Mouse (Mus musculus): ENCODE measurements around the gene Dtx3. TPM values are rescaled to one million over a fixed set of nuclear protein-coding genes. Genes with fewer than 3 reads are reported as not detected.

The Dtx3 gene
- total RNA-seq, 2 experiments from 2014 or later = 26.3 to 28.6 TPM

- intact Hi-C loops (cut with DNase I) = no loop called here
- DNase-seq (ENCODE audit: low spot score) = no peak
These were observed 7.5 kb downstream of the Dtx3 start for GRCm38 (mm10) chr10:127188079-127188453.

GRCm38 (mm10) chr10:127187371-127188078, 8.0 kb downstream of the Dtx3 start:
- intact Hi-C loops (cut with DNase I) = no loop called here
- DNase-seq (ENCODE audit: low spot score) = no peak

- intact Hi-C loops (cut with DNase I) = no loop called here
- DNase-seq (ENCODE audit: low spot score) = no peak
These were observed 9.1 kb downstream of the Dtx3 start for GRCm38 (mm10) chr10:127186451-127186850.

DNA sequence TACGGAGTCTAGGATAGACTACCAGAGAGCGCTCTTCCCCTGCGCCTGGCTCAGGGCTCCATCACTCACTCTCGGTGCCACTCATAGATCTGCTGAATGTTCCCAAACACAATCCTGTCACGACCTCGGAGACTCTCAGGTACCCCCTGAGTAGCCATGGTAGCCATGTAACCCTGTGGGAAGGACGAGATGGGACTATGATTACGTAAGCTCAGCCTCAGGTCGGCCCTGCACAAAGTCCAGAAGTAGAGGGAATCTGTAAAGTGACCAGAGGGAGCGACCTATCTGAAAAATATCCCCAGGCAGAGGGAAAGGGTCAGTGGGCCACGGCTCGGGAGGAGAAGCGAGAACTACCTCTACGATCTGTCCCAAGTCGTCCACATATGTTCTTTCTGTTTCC, 10.0 kb downstream of the Dtx3 start:
- no peak for DNase-seq (ENCODE audit: low spot score)
- intact Hi-C loops (cut with DNase I) = no loop called here

- no peak for DNase-seq (ENCODE audit: low spot score)
- intact Hi-C loops (cut with DNase I) = no loop called here
These were observed 10.4 kb downstream of the Dtx3 start for GRCm38 (mm10) chr10:127185101-127185500.

DNA sequence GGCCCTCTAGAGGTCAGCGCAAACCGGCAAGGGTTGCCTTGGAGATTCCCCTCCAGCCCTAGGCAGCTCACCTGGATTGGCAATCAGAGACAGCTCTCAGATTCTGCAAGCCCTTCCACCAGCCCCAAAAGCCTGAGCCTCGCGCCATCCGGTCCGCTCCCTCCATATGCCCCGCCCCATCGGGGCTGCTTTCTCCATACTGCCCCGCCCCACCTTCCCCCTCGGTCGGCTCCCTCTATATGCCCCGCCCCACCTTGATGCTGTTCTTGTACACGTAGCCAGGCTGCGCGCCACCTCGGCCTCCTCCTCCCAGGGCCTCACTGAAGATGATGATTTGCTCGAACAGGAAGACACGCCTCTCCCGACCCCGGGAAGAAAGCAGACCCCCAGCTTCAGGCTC, 11.8 kb downstream of the Dtx3 start:
- no peak for DNase-seq (ENCODE audit: low spot score)
- intact Hi-C loops (cut with DNase I) = no loop called here

DNA sequence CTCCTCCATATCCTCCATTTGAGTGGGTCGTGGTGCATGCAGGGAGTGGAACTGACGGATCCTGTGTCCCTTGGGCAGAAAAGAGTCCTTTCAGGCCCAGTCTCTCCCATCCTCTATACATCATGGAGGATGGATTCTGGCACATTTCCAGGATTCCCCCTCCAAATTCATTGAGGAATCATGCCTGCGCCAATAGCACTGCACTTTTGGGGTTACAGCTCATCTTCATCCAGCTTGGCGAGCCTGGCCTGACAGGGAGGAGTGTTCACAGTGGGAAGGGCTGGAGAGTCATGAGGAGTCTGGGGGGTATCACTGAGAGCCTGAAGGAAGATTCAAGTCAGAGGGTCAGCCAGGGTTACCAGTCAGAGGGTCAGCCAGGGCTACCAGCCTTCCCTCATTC, 12.9 kb downstream of the Dtx3 start:
- intact Hi-C loops (cut with DNase I) = no loop called here
- no peak for DNase-seq (ENCODE audit: low spot score)

GRCm38 (mm10) chr10:127181566-127181965, 14.0 kb downstream of the Dtx3 start:
- intact Hi-C loops (cut with DNase I) = loop anchor here (2.0 kb wide), 1 partner anchor 29 kb away; the partner anchor contains the start of gene Pip4k2c
- no peak for DNase-seq (ENCODE audit: low spot score)

DNA sequence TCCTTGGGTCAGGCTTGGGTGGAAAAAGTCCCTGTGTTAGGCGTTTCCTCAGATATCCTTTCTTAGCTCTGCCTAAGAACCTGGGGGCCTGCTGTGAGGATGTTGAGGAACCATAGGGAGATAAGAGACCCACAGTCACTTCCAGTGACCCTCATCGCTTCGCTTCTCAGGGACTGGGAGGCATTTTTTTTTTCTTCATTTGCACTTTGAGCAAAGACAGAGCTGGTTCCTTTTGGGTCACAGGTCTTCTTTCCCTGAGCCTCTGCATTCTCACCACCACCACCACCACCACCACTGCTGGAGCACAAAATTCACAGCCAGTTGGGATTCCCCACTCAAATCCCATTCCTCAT, 14.9 kb downstream of the Dtx3 start:
- no peak for DNase-seq (ENCODE audit: low spot score)
- intact Hi-C loops (cut with DNase I) = loop anchor here (2.0 kb wide), 1 partner anchor 30 kb away; the partner anchor contains the start of gene Pip4k2c

- intact Hi-C loops (cut with DNase I) = loop anchor here (2.0 kb wide), 1 partner anchor 31 kb away; the partner anchor contains the start of gene Pip4k2c
- DNase-seq (ENCODE audit: low spot score) = no peak
These were observed 15.4 kb downstream of the Dtx3 start, which contains the start of gene Slc26a10 for GRCm38 (mm10) chr10:127179871-127180694. TSS of gene Slc26a10 (minus strand) at chr10:127180645.

DNA sequence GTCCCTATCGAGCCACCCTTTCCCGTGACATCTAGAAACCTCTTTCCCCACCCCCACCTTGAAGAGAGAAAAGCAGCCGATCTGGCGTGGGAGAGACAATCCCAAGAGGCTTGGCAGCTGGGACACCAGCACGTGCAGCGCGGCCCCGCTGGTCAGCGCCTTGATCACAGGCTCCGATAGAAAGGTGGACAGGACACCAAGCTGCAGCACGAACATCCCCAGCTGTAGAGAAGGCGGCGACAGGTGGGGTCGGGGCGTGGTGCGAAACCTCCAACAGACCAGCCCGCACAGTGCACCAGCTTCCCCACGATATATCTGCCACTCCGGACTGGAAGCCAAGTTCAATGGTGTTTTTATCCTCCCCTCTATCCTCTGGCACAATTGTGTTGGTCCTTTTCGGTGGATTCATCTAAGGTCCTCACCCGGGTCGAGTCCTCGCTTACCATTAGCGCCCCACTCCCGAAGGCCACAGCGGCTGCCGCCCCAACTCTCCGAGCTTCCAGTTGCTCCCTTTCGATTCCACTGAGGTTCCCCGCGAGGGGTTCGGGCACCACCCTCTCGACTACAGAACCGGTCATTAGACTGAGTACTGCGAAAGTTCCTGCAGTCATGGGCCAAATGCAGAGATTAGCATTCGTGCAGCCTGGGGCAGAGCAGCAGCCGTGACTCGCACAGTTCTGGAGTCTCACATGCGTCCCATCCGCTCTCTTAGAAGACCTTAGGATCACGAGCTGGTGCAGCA, 17.1 kb downstream of the Dtx3 start:
- intact Hi-C loops (cut with DNase I) = no loop called here
- no peak for DNase-seq (ENCODE audit: low spot score)

DNA sequence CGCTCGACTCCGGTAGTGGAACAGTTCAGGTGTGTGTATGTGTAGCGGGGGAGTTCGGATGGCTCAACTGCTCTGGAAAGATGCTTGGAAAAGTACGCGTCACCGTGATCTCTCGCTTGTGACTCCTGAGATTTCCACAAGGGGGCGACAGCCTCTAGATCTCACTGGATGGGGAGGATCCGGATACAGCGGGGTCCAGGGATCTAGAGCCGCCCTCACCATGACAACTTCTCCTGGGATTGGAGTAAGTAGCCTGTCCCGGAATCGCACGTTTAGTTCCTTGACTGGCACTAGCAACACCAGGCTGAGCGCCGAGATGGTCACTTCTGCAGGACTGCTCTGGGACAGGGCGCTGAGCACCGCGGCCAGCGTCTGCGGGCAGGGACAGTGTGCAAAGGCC, 17.8 kb downstream of the Dtx3 start:
- intact Hi-C loops (cut with DNase I) = loop anchor here (1.0 kb wide), 1 partner anchor 52 kb away; no protein-coding TSS in a partner anchor
- DNase-seq (ENCODE audit: low spot score) = peak; percentile 63

DNA sequence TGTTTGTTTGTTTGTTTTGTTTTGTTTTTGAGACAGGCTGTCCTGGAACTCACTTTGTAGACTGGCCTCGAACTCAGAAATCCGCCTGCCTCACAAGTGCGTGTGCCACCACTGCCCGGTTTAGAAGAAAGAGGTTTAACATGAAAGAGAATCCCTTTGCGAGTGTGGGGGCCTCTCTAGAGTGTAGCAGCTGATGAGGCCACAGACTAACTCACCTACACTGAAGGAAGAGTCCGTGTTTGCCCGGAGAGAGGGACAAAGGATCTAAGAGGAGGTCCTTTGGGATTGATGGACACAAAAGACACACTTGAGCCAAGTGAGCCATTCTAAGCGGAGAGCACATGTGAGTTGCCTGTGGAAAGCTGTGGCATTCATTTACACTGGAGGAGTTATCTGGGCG, 18.3 kb downstream of the Dtx3 start:
- intact Hi-C loops (cut with DNase I) = loop anchor here (1.0 kb wide), 1 partner anchor 52 kb away; no protein-coding TSS in a partner anchor
- no peak for DNase-seq (ENCODE audit: low spot score)

- DNase-seq (ENCODE audit: low spot score) = no peak
- intact Hi-C loops (cut with DNase I) = loop anchor here (1.0 kb wide), 1 partner anchor 53 kb away; no protein-coding TSS in a partner anchor
These were observed 18.8 kb downstream of the Dtx3 start for GRCm38 (mm10) chr10:127176756-127177155.

- no peak for DNase-seq (ENCODE audit: low spot score)
- intact Hi-C loops (cut with DNase I) = no loop called here
These were observed 19.3 kb downstream of the Dtx3 start for GRCm38 (mm10) chr10:127176228-127176627.

- no peak for DNase-seq (ENCODE audit: low spot score)
- intact Hi-C loops (cut with DNase I) = no loop called here
These were observed 21.4 kb downstream of the Dtx3 start for GRCm38 (mm10) chr10:127174170-127174569.

DNA sequence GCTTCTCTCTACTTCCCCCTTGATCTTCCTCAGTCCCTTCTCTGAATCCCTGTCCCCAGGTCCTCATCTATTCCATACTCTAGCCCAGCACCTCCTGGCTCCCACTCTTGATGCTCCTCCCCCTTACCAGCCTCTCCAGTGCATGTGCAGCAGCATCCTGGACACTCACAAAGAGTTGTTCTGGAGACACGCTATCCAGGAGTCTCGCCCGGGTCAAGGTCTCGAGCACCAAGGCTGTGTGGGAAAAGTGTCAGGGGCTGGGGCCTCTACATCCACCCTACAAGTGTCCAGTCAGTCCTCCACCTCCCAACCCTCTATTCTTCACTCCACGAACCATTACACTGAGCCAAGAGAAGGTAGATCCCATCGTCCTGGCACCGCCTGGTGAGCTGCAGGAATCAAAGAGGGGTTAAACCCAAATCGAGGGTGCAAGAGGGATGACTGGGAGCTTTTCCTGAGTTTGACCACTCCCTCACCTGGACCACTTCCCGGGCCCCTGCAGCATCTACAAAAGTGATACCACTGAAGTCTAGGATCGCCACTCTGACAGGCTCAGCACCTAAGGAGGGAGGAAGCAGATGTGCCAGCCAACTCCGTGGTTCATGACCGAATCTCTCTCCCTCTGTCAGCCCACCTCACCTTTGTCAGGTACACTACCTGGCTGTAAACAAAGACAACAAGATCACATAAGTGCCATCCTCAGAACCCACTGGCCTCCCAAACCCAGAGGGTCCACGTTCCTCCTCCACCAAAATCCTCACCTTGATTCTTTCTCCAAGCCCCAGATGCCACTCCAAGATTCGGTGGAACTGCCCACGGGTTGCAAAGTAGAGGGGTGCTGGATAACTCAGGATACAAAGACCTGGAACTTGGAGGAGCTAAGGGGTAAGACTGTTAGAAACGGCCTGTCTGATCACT, 22.1 kb downstream of the Dtx3 start:
- no peak for DNase-seq (ENCODE audit: low spot score)
- intact Hi-C loops (cut with DNase I) = no loop called here

DNA sequence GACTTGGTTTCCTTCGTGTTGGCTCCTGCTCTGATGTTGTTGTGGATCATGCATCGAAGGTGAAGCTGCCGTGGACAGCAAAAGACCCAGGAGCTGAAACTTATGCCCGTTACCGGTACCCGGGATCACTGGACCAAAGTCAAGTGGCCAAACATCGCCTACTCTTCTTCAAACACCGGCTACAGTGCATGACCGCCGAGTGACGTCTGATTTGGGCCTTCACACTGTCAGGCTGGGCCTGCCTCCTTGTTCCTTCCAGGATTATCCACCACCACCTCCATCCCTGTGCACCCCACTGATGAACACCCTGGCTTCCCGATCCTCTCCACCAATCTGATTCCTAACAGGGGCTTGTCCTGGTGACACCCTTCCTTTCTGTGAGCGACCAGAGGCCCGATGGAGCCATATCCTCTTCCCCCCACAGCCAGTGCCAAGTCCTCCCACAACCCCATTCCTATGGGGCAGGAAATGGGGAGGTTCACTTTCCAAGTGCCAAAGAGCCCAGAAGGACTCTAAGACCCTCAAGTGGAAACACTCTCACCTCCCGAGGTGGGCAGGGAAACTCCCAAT, 23.8 kb downstream of the Dtx3 start:
- intact Hi-C loops (cut with DNase I) = loop anchor here (2.0 kb wide), 1 partner anchor 143 kb away; no protein-coding TSS in a partner anchor
- DNase-seq (ENCODE audit: low spot score) = no peak

DNA sequence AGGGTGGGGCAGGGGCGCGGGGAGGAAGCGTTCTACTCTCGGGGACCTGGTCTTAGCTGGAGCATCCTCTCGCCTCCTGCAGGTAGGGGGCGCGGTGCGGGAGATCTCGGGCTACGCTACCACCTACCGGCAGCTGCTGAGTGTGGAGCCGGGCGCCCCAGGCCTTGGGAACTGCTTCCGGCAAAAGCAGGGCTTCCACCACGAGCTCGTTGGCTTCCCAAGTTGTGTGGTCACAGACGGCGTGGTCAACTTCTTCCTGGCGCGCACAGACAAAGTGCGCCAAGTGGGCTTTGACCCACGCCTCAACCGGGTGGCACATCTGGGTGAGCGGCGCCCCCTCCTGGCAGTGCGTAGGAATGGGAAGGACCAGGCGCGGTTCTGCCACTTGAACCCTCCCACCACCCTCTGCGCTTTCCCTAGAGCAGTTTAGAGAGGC, 24.7 kb downstream of the Dtx3 start:
- intact Hi-C loops (cut with DNase I) = loop anchor here (2.0 kb wide), 1 partner anchor 144 kb away; no protein-coding TSS in a partner anchor
- peak; percentile 50 for DNase-seq (ENCODE audit: low spot score)
